Mouse (Mus musculus): ENCODE data around the gene Dll4.

DNA sequence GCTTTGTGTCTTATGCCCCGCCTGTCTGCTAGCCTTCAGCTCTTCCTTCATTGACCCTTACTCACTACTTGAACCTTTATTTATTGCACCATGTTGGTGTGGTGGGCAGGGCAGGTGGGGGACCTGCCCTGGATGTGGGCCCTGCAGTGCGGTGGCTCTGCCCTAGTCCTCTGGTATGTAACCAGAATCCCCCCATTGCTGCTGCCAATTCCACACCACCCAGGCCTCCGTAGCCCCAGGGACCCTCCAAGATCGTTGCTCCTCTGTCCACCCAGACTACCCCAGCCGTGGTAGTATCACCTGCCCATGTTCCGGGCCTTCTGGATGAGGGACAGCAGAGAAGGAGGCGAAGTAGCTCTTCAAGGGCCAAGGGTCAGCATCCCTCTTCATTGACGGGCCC is 28.1 kb downstream of the Dll4 start:
- TF ChIP-seq POLR2A (IDR thresholded peaks at IDR 0.05; ENCODE audit: low read depth, low read length) (no peak), CTCF (conservative IDR thresholded peaks at IDR 0.05; ENCODE audit: insufficient read depth, insufficient read length, low read depth, low read length) (no peak)
